25 mouse cellular contexts compared by ENCODE assay signal in genomic region chr4:117760151-117760550, GRCm38 (mm10). TPM values are rescaled to one million over a fixed set of nuclear protein-coding genes. Genes with fewer than 3 reads are reported as not detected.
"Had no signal": no experiment of that assay in that cellular context is flagged by ENCODE, and none has a peak within 500 bp of the region (broad histone marks: within the 10 kb centered on the region; RNA-seq: fewer than 3 reads in every experiment).

No protein-coding gene starts in this region.

- H3K9me3 ChIP-seq: neural tube, embryonic 12.5 days; neural tube, embryonic 13.5 days; neural tube, embryonic 15.5 days; stomach, embryonic 15.5 days had no signal

- H3K4me1 ChIP-seq: neural tube, embryonic 12.5 days; neural tube, embryonic 13.5 days; neural tube, embryonic 15.5 days; stomach, embryonic 15.5 days had no signal

- DNase-seq: retina, postnatal 1 day; right cerebral cortex, adult 18-20 months; right cerebral cortex, postnatal 14 days; right cerebral cortex, postnatal 25 days; right cerebral cortex, postnatal 4 days; spleen, adult 18-20 months; thymus, adult 18-20 months; thymus, adult 2 months; thymus, postnatal 14 days; thymus, postnatal 25 days; thymus, postnatal 36 days; thymus, postnatal 4 days had no signal

- H3K27me3 ChIP-seq: neural tube, embryonic 12.5 days; neural tube, embryonic 13.5 days; neural tube, embryonic 15.5 days; stomach, embryonic 15.5 days had no signal

- H3K9ac ChIP-seq: neural tube, embryonic 12.5 days; neural tube, embryonic 13.5 days; neural tube, embryonic 15.5 days; stomach, embryonic 15.5 days had no signal

- H3K36me3 ChIP-seq: neural tube, embryonic 12.5 days; neural tube, embryonic 13.5 days; neural tube, embryonic 15.5 days; stomach, embryonic 15.5 days had no signal

- H3K4me2 ChIP-seq: neural tube, embryonic 12.5 days; neural tube, embryonic 13.5 days; neural tube, embryonic 15.5 days; stomach, embryonic 15.5 days had no signal

- H3K4me3 ChIP-seq: neural tube, embryonic 12.5 days; neural tube, embryonic 13.5 days; neural tube, embryonic 15.5 days; stomach, embryonic 15.5 days had no signal

- H3K27ac ChIP-seq: neural tube, embryonic 12.5 days; neural tube, embryonic 13.5 days; neural tube, embryonic 15.5 days; stomach, embryonic 15.5 days had no signal

RNA-seq across cellular contexts. Expression of gene Klf17, which starts 5.3 kb away (rescaled TPM):
- total RNA-seq: neutrophil, adult 5-6 weeks had no signal
- polyA plus RNA-seq: neural tube, embryonic 12.5 days; neural tube, embryonic 13.5 days; neural tube, embryonic 14.5 days; neural tube, embryonic 15.5 days; small intestine, adult 2 months; spleen, adult 2 months; thymus, adult 2 months; urinary bladder, adult 2 months had no signal

RNA-seq across cellular contexts. Expression of gene Gm12845, which starts 35.9 kb away (rescaled TPM):
- total RNA-seq: neutrophil, adult 5-6 weeks had no signal
- polyA plus RNA-seq: neural tube, embryonic 12.5 days; neural tube, embryonic 13.5 days; neural tube, embryonic 14.5 days; neural tube, embryonic 15.5 days; small intestine, adult 2 months; spleen, adult 2 months; stomach, embryonic 14.5 days; stomach, embryonic 15.5 days; stomach, embryonic 16.5 days; testis, adult 2 months; thymus, adult 2 months; thymus, postnatal 0 days; urinary bladder, adult 2 months had no signal
